Mouse (Mus musculus) G1E (cell line): ENCODE measurements around the gene Smim4. TPM values are rescaled to one million over a fixed set of nuclear protein-coding genes. Genes with fewer than 3 reads are reported as not detected.

ENCODE experiments used
- ATAC-seq: 2 replicates; pipeline ENCODE4 v1.8.0; 2016; ENCODE audit warnings: mild to moderate bottlenecking; ENCODE audit not compliant: insufficient number of reproducible peaks, poor library complexity, low FRiP score, severe bottlenecking; ENCODE audit errors: extremely low read depth
- DNase-seq: peaks from one replicate; pipeline ENCODE4 v3.0.0; 2012; ENCODE audit warnings: low spot score
- H3K27me3 ChIP-seq: 2 replicates; pipeline ENCODE4 v1.6.1; 2012; ENCODE audit warnings: mild to moderate bottlenecking, low read length, inconsistent platforms; ENCODE audit not compliant: insufficient read depth
- H3K36me3 ChIP-seq: replicated peaks from 2 replicates; pipeline ENCODE3; 2012; ENCODE audit warnings: mild to moderate bottlenecking, inconsistent platforms
- H3K4me1 ChIP-seq: 2 replicates; pipeline ENCODE4 v1.6.1; 2012; ENCODE audit warnings: low read depth, low read length, inconsistent platforms, mixed read lengths; ENCODE audit not compliant: insufficient read depth
- H3K4me3 ChIP-seq: 2 replicates; pipeline ENCODE4 v1.5.1; 2012; ENCODE audit warnings: low read depth, mild to moderate bottlenecking, inconsistent platforms, low read length, moderate library complexity, mixed read lengths
- H3K9me3 ChIP-seq: replicated peaks from 2 replicates; pipeline ENCODE4 v1.6.1; 2012; ENCODE audit warnings: inconsistent platforms
- CTCF ChIP-seq: IDR thresholded peaks from 2 replicates; pipeline ENCODE4 v1.5.1; 2012; ENCODE audit warnings: low read depth, low read length, inconsistent platforms, mixed read lengths
- GATA1 ChIP-seq: IDR thresholded peaks from 2 replicates; pipeline ENCODE4 v1.6.1; 2012; ENCODE audit warnings: borderline replicate concordance, low read length, inconsistent platforms, mixed read lengths
- GATA2 ChIP-seq: IDR thresholded peaks from 2 replicates; pipeline ENCODE4 v1.6.1; 2012; ENCODE audit warnings: low read depth, low read length, inconsistent platforms, borderline replicate concordance
- POLR2AphosphoS5 ChIP-seq: IDR thresholded peaks from 2 replicates; pipeline ENCODE4 v1.6.1; 2012; ENCODE audit warnings: low read depth, low read length, inconsistent platforms; ENCODE audit not compliant: insufficient replicate concordance
- TAL1 ChIP-seq: conservative IDR thresholded peaks from 2 replicates; pipeline ENCODE4 v1.6.1; 2012; ENCODE audit warnings: low read depth, low read length, inconsistent platforms, mixed read lengths
- polyA plus RNA-seq: library from polyadenylated mRNA; stranded (reverse); fragments of >175 nt; gene quantifications from 2 replicates; pipeline ENCODE4 v1.2.3, GENCODE M21; 2012
- total RNA-seq, 2 experiments: library from RNA; stranded (forward) in 1 of 2; stranded (reverse) in 1 of 2; fragments of 200-1000 nt in 1 of 2; fragments of >200 nt in 1 of 2; fragmentation: Nextera tagmentation in 1 of 2; gene quantifications; 2 replicates each; pipeline ENCODE4 v1.2.3; 2014 to 2017

Gene Smim4
- total RNA-seq (2014; fragmentation: Nextera tagmentation) = 32.1 and 36.7 TPM in 2 replicates
- total RNA-seq (2017) = 167 and 173 TPM in 2 replicates
- 71.4 and 93.4 TPM in 2 replicates for polyA plus RNA-seq

- TF ChIP-seq TAL1 = no peak
- no peak for TF ChIP-seq GATA1
- TF ChIP-seq GATA2 = no peak
- TF ChIP-seq CTCF = no peak
- no peak for TF ChIP-seq POLR2AphosphoS5
- peaks cover 74% of the 10 kb centered on the region for H3K4me1 ChIP-seq
- H3K4me3 ChIP-seq = peak within 1 kb of the TSS; percentile 84
- no peaks in the 10 kb centered on the region for H3K27me3 ChIP-seq
- H3K36me3 ChIP-seq = peaks cover 48% of the 10 kb centered on the region
- peak; percentile 94 for DNase-seq
- H3K9me3 ChIP-seq = no peaks in the 10 kb centered on the region
- ATAC-seq = peak; percentile 80
Observed at GRCm38 (mm10) chr14:31128826-31129219, at the start of gene Smim4. Gene Smim4 (minus strand): TSS chr14:31128956.

- TF ChIP-seq GATA2 (no peak), CTCF (no peak), POLR2AphosphoS5 (no peak), GATA1 (no peak), TAL1 (no peak)
- ATAC-seq = no peak
Observed at GRCm38 (mm10) chr14:31177715-31178114, 49.0 kb upstream of the Smim4 start.

GRCm38 (mm10) chr14:31177287-31177686 is 48.5 kb upstream of the Smim4 start:
- ATAC-seq (no peak), DNase-seq (no peak)
- Histone ChIP-seq H3K9me3 (no peaks in the 10 kb centered on the region), H3K36me3 (peaks cover 98% of the 10 kb centered on the region), H3K4me1 (peaks cover 16% of the 10 kb centered on the region), H3K4me3 (no peak overlapping the region), H3K27me3 (no peaks in the 10 kb centered on the region)
- TF ChIP-seq CTCF (no peak), GATA1 (no peak), GATA2 (no peak), POLR2AphosphoS5 (no peak), TAL1 (no peak)

More at GRCm38 (mm10) chr14:31177715-31178114, 49.0 kb upstream of the Smim4 start:
- no peak overlapping the region for H3K4me3 ChIP-seq
- no peaks in the 10 kb centered on the region for H3K27me3 ChIP-seq
- no peaks in the 10 kb centered on the region for H3K9me3 ChIP-seq
- no peak for DNase-seq
- H3K36me3 ChIP-seq = peaks cover 98% of the 10 kb centered on the region
- peaks cover 14% of the 10 kb centered on the region for H3K4me1 ChIP-seq

GRCm38 (mm10) chr14:31173537-31173936 is 44.8 kb upstream of the Smim4 start:
- Histone ChIP-seq H3K27me3 (peaks cover 1% of the 10 kb centered on the region; the same call in 1 of the 2 replicates), H3K4me1 (peaks cover 51% of the 10 kb centered on the region), H3K36me3 (peaks cover 84% of the 10 kb centered on the region), H3K4me3 (no peak overlapping the region), H3K9me3 (no peaks in the 10 kb centered on the region)
- TF ChIP-seq CTCF = no peak
- no peak for TF ChIP-seq TAL1
- no peak for TF ChIP-seq GATA1
- no peak for TF ChIP-seq POLR2AphosphoS5
- TF ChIP-seq GATA2 = no peak
- ATAC-seq (no peak), DNase-seq (no peak)

- H3K4me3 ChIP-seq = no peak overlapping the region
- no peaks in the 10 kb centered on the region for H3K9me3 ChIP-seq
- H3K27me3 ChIP-seq = peaks cover 7% of the 10 kb centered on the region; the same call in 1 of the 2 replicates
- DNase-seq (no peak), ATAC-seq (no peak)
- peaks cover 55% of the 10 kb centered on the region for H3K4me1 ChIP-seq
- peaks cover 80% of the 10 kb centered on the region for H3K36me3 ChIP-seq
- TF ChIP-seq POLR2AphosphoS5 = no peak
- no peak for TF ChIP-seq GATA2
- no peak for TF ChIP-seq CTCF
- TF ChIP-seq TAL1 = no peak
- no peak for TF ChIP-seq GATA1
Observed at GRCm38 (mm10) chr14:31172781-31173455, 44.2 kb upstream of the Smim4 start.

GRCm38 (mm10) chr14:31171821-31172220 is 43.1 kb upstream of the Smim4 start:
- H3K9me3 ChIP-seq = no peaks in the 10 kb centered on the region
- ATAC-seq = no peak
- no peak for DNase-seq
- TF ChIP-seq GATA2 = no peak
- no peak for TF ChIP-seq POLR2AphosphoS5
- no peak for TF ChIP-seq GATA1
- no peak for TF ChIP-seq TAL1
- no peak for TF ChIP-seq CTCF
- H3K4me3 ChIP-seq = no peak overlapping the region
- peaks cover 16% of the 10 kb centered on the region for H3K27me3 ChIP-seq
- H3K4me1 ChIP-seq = peaks cover 53% of the 10 kb centered on the region
- peaks cover 69% of the 10 kb centered on the region for H3K36me3 ChIP-seq
